Mouse (Mus musculus) brain, embryonic 14.5 days (tissue): ENCODE data around the gene Nrg4.

Experiments used
- CTCF ChIP-seq: fragments of 200-500 bp; IDR thresholded peaks from 2 replicates; pipeline ENCODE4 v1.5.1; 2012; ENCODE audit warnings: inconsistent platforms, mild to moderate bottlenecking, moderate library complexity, borderline replicate concordance; ENCODE audit not compliant: insufficient read depth, insufficient read length; ENCODE audit errors: extremely low read depth
- POLR2A ChIP-seq: fragments of 200-500 bp; IDR thresholded peaks from 2 replicates; pipeline ENCODE4 v1.6.1; 2012; ENCODE audit warnings: mild to moderate bottlenecking, inconsistent platforms, borderline replicate concordance; ENCODE audit not compliant: poor library complexity, insufficient read depth, insufficient read length, severe bottlenecking; ENCODE audit errors: extremely low read depth

GRCm38 (mm10) chr9:55360861-55361260 lies 34.2 kb upstream of the Nrg4 start:
- TF ChIP-seq CTCF = no peak
- no peak for TF ChIP-seq POLR2A
